Mouse (Mus musculus) hindbrain, embryonic 14.5 days (tissue): Measurements from ENCODE around the gene Irf8. TPM values are rescaled to one million over a fixed set of nuclear protein-coding genes. Genes with fewer than 3 reads are reported as not detected.

ENCODE experiments used
- ATAC-seq: fragments of 200-750 bp; cut with Nextera tagmentation; 2 replicates; pipeline ENCODE4 v1.8.0; 2017; ENCODE audit warnings: moderate number of reproducible peaks, mild to moderate bottlenecking, moderate TSS enrichment, moderate library complexity; ENCODE audit not compliant: low FRiP score
- DNase-seq: peaks from one replicate; pipeline ENCODE4 v3.0.0-alpha.2; 2015; ENCODE audit warnings: low spot score
- H3K27ac ChIP-seq: fragments of 300-500 bp; sonication (generic); 2 replicates; pipeline ENCODE4 v1.5.1; 2014; ENCODE audit warnings: mild to moderate bottlenecking, moderate library complexity
- H3K27me3 ChIP-seq: fragments of 300-500 bp; sonication (generic); 2 replicates; pipeline ENCODE4 v1.6.1; 2014; ENCODE audit warnings: mild to moderate bottlenecking, low read length, mixed read lengths; ENCODE audit not compliant: control insufficient read depth, insufficient read depth
- H3K36me3 ChIP-seq: fragments of 300-500 bp; sonication (generic); replicated peaks from 2 replicates; pipeline ENCODE4 v1.6.1; 2014; ENCODE audit not compliant: control insufficient read depth, insufficient read depth
- H3K4me1 ChIP-seq: fragments of 300-500 bp; sonication (generic); replicated peaks from 2 replicates; pipeline ENCODE4 v1.6.1; 2014; ENCODE audit warnings: antibody characterized with exemption, low read length, mixed read lengths; ENCODE audit not compliant: control insufficient read depth, insufficient read depth
- H3K4me2 ChIP-seq: fragments of 300-500 bp; sonication (generic); replicated peaks from 2 replicates; pipeline ENCODE4 v1.6.1; 2014; ENCODE audit warnings: mild to moderate bottlenecking, moderate library complexity
- H3K4me3 ChIP-seq: fragments of 300-500 bp; sonication (generic); replicated peaks from 2 replicates; pipeline ENCODE4 v1.5.1; 2014; ENCODE audit warnings: mild to moderate bottlenecking, low read length
- H3K9ac ChIP-seq: fragments of 300-500 bp; sonication (generic); 2 replicates; pipeline ENCODE4 v1.6.1; 2014
- H3K9me3 ChIP-seq: fragments of 300-500 bp; sonication (generic); 2 replicates; pipeline ENCODE4 v1.6.1; 2016; ENCODE audit warnings: low read length; ENCODE audit not compliant: control insufficient read depth
- WGBS: fragments of 180-500 bp; shearing (Covaris S2); extraction: QIAGEN DNeasy Blood & Tissue Kit; methylation state at CpG from one replicate; pipeline ENCODE4 v1.1.7; 2014; 5-methylcytosine and 5-hydroxymethylcytosine counted together
- polyA plus RNA-seq: library from polyadenylated mRNA; unstranded; fragments of >200 nt; fragmentation: Nextera tagmentation; extraction: Ambion mirVana; gene quantifications from 2 replicates; pipeline ENCODE4 v1.2.1, GENCODE M21; 2014

Gene Irf8
- polyA plus RNA-seq, 1 experiment from 2014 or later, result 5.1 TPM

- DNase-seq, result no peak
- WGBS, result 92% methylated on average over 22 of the region's 22 CpGs
- H3K9me3 ChIP-seq, result no peaks in the 10 kb centered on the region
- H3K27me3 ChIP-seq, result no peaks in the 10 kb centered on the region
- no peak overlapping the region for H3K27ac ChIP-seq
- ATAC-seq, result no peak
- no peak overlapping the region for H3K9ac ChIP-seq
- H3K4me1 ChIP-seq, result no peaks in the 10 kb centered on the region; the same call in 1 of the 2 replicates
- H3K4me2 ChIP-seq, result no peak overlapping the region
- H3K36me3 ChIP-seq, result no peaks in the 10 kb centered on the region
- no peak overlapping the region for H3K4me3 ChIP-seq
Measured at GRCm38 (mm10) chr8:120753476-120753875, 17.3 kb downstream of the Irf8 start.

DNA sequence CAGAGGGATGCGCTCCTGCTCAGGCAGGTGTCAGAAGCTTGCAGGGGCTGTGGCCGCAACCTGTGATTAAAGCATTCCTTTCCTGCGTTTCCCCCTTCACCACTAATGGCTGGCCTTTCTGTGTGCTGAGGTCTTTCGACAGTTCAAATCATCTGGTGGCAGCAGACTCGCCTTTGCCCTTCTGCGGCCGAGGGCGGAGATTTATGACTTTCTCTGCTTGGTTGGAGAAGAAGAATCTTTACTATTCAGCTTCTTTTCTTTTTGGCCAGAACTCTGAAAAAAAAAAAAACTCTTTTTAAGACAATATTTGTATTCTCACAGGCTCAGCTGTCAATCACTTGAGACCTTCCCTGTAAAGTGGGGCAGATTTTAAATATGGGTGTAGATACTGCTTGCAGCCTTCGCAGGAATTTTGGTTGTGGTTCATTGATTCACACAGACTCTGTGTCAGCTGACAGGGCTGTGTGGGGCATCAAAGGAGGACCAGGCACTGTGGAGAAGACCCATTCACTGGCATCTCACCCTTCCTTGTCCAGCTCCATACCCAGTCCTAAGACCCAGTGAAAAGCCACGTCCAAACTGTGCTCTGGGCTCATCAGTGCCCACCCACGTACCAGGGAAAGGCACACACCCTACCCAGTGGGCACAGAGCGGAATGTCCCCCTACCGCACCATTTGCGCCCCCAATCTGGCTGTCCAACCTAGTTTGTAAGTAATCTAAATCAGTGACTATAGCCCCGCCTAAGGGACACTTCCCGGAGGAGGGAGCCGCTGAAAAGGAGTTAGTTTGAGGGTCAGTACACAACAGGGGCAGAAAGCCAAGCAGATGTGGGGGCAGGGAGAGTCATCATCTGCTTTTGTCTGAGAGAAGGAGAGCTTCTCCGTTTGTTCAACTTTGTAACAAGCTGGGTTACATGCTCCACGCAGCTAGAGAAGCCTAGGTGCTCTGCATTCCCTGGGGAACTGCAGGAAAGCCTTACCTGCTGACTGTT is 19.4 kb downstream of the Irf8 start:
- H3K27ac ChIP-seq, result no peak overlapping the region
- H3K9me3 ChIP-seq, result no peaks in the 10 kb centered on the region
- WGBS, result 31% methylated on average over 19 of the region's 19 CpGs
- ATAC-seq, result no peak
- no peaks in the 10 kb centered on the region; the same call in 1 of the 2 replicates for H3K4me1 ChIP-seq
- no peak overlapping the region for H3K4me3 ChIP-seq
- no peak overlapping the region for H3K9ac ChIP-seq
- DNase-seq, result no peak
- H3K27me3 ChIP-seq, result no peaks in the 10 kb centered on the region
- no peaks in the 10 kb centered on the region for H3K36me3 ChIP-seq
- no peak overlapping the region for H3K4me2 ChIP-seq

GRCm38 (mm10) chr8:120758005-120758404 is 21.8 kb downstream of the Irf8 start:
- Histone ChIP-seq H3K9ac (no peak overlapping the region), H3K4me1 (no peaks in the 10 kb centered on the region), H3K4me3 (no peak overlapping the region), H3K9me3 (no peaks in the 10 kb centered on the region), H3K27ac (no peak overlapping the region), H3K4me2 (no peak overlapping the region), H3K36me3 (no peaks in the 10 kb centered on the region), H3K27me3 (no peaks in the 10 kb centered on the region)
- ATAC-seq, result no peak
- WGBS, result 63% methylated on average over 4 of the region's 4 CpGs
- DNase-seq, result no peak

DNA sequence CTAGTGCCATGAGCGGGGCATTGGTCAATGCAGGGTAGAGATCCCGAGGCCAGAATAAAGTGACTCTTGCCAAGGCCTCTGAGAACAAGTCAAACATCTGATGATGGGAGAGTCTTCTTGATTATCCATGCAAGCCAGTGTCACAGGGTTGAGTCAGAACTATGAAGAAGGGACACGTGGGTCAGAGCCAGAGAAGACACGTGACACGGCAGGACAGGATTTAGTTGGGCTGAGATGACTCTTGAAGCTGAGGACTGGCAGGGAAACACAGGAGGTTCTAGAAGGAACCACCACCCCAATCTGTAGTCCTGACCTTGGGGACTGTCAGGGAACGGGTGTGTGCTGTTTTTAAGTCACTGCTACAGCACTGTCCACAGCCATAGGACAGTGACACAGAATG is 23.7 kb downstream of the Irf8 start:
- H3K27ac ChIP-seq, result no peak overlapping the region
- no peaks in the 10 kb centered on the region for H3K4me1 ChIP-seq
- H3K36me3 ChIP-seq, result no peaks in the 10 kb centered on the region
- WGBS, result 92% methylated on average over 6 of the region's 6 CpGs
- H3K9me3 ChIP-seq, result no peaks in the 10 kb centered on the region
- DNase-seq, result no peak
- no peak overlapping the region for H3K9ac ChIP-seq
- H3K27me3 ChIP-seq, result no peaks in the 10 kb centered on the region
- no peak for ATAC-seq
- no peak overlapping the region for H3K4me3 ChIP-seq
- H3K4me2 ChIP-seq, result no peak overlapping the region

DNA sequence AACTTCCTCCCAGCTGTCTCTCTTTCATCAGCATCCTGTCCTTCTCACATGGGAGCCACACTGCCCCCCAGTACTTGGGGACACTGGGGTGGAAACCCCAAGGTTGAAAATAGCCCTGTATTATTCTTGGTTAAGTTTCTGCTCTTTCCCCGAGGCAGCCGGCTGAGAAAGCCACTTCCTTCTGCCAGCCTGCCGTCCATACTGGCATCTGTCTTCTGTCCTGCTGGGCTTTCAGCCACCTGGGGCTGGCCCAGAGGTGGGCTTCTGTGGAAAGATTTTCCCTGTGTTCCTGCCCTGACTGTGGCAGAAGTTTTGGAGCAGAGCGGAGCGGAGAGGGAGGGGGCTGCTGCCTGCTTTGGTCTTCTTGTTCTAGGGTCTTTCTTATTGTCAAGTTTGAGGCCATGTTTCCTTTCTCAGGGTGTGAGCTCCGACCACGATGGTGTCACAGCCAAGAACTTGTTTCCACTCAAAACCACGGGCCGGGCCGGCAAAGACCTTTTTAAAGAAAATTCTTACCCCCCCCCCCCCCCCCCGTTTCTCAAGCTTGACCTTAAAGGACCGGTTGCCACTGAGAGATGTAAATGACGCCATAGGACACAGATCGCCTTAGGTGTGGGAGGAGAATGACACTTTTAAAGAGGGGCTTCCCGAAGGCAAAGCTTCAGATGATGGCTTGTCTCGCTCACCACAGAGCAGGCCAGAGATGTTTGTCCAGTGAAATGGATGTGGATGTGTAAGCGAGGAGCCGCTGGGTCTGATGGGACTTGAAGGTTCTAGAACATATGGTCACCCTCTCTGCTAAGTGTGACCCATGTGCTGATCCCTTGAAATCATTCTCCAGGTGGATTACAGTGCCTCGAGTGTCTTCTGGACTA is 24.4 kb downstream of the Irf8 start:
- ATAC-seq, result no peak
- no peak overlapping the region for H3K9ac ChIP-seq
- WGBS, result 85% methylated on average over 19 of the region's 19 CpGs
- H3K36me3 ChIP-seq, result no peaks in the 10 kb centered on the region
- DNase-seq, result no peak
- H3K9me3 ChIP-seq, result no peaks in the 10 kb centered on the region
- no peak overlapping the region for H3K27ac ChIP-seq
- no peaks in the 10 kb centered on the region for H3K27me3 ChIP-seq
- no peak overlapping the region for H3K4me3 ChIP-seq
- H3K4me2 ChIP-seq, result no peak overlapping the region
- no peaks in the 10 kb centered on the region for H3K4me1 ChIP-seq

GRCm38 (mm10) chr8:120763267-120763666 is 27.1 kb downstream of the Irf8 start:
- H3K27ac ChIP-seq, result no peak overlapping the region
- H3K9me3 ChIP-seq, result no peaks in the 10 kb centered on the region
- no peaks in the 10 kb centered on the region for H3K4me1 ChIP-seq
- H3K36me3 ChIP-seq, result no peaks in the 10 kb centered on the region
- H3K9ac ChIP-seq, result no peak overlapping the region
- H3K4me2 ChIP-seq, result no peak overlapping the region
- DNase-seq, result no peak
- no peaks in the 10 kb centered on the region for H3K27me3 ChIP-seq
- no peak for ATAC-seq
- WGBS, result 82% methylated on average over 5 of the region's 5 CpGs
- no peak overlapping the region for H3K4me3 ChIP-seq

- Histone ChIP-seq H3K36me3 (no peaks in the 10 kb centered on the region), H3K9me3 (no peaks in the 10 kb centered on the region), H3K27me3 (no peaks in the 10 kb centered on the region), H3K4me2 (no peak overlapping the region), H3K4me1 (no peaks in the 10 kb centered on the region), H3K27ac (no peak overlapping the region), H3K9ac (no peak overlapping the region), H3K4me3 (no peak overlapping the region)
- DNase-seq (no peak), ATAC-seq (no peak)
Measured at GRCm38 (mm10) chr8:120764638-120765037, 28.5 kb downstream of the Irf8 start.

GRCm38 (mm10) chr8:120766622-120767021 is 30.5 kb downstream of the Irf8 start:
- Histone ChIP-seq H3K27me3 (no peaks in the 10 kb centered on the region), H3K9me3 (no peaks in the 10 kb centered on the region), H3K36me3 (no peaks in the 10 kb centered on the region), H3K9ac (no peak overlapping the region), H3K4me1 (no peaks in the 10 kb centered on the region), H3K4me3 (no peak overlapping the region), H3K27ac (no peak overlapping the region), H3K4me2 (no peak overlapping the region)
- DNase-seq (no peak), ATAC-seq (no peak)
- 38% methylated on average over 3 of the region's 3 CpGs for WGBS

DNA sequence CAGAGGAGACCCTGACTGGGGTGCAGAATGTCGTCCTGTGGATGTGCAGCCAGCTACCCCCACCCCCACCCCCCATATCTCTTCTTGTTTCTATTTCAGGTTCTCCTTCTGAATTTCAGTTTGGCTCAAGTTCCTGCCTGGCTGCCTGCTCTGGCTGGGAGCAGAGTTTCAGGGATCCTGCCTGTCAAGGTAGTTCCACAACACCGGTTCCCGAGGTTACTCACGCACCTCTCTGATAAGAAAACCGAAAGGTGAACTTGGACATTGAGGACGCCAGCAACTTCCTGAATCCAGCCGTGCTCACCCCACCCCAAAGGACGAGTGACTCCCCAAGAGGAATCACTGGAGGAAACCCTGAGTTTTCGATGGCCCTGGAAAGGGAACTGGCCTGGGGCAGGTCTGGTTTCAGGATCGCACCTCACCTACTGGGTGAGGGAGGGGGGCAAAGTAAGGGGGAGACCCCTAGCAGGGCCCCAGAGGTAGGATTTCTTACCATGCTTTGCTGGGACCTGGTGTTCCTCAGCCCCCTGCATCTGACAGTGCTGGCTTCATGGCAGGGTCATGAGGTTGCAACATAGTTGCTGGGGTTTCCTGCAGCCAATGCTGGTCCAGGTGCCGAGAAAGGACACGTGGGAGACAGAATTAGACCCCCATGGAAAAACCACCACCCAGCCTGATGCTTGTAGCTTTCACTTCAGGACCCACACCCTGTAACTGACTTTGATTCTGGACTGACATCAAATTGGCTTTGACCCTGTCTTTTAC is 32.5 kb downstream of the Irf8 start:
- Histone ChIP-seq H3K4me2 (no peak overlapping the region), H3K9me3 (no peaks in the 10 kb centered on the region), H3K4me1 (no peaks in the 10 kb centered on the region), H3K4me3 (no peak overlapping the region), H3K9ac (no peak overlapping the region), H3K27me3 (no peaks in the 10 kb centered on the region), H3K27ac (no peak overlapping the region), H3K36me3 (no peaks in the 10 kb centered on the region)
- DNase-seq (no peak), ATAC-seq (no peak)
- 79% methylated on average over 12 of the region's 12 CpGs for WGBS
